8 mouse cellular contexts compared by ENCODE assay signal in genomic region chr1:36303381-36304320, GRCm38 (mm10). TPM values are rescaled to one million over a fixed set of nuclear protein-coding genes. Genes with fewer than 3 reads are reported as not detected.
DNase-seq lines count a peak whose midpoint lies in the region; ATAC-seq and TF ChIP-seq lines count a peak whose summit lies in the region.

No protein-coding gene starts in this region.

- H3K27ac ChIP-seq in hindbrain, embryonic 16.5 days (ENCODE audit: low read depth, low read length), result no peak overlapping the region
- peak overlapping the region; percentile 67 for H3K27ac ChIP-seq in left cerebral cortex, adult 2 months

- TF ChIP-seq CTCF in left cerebral cortex, adult 2 months (IDR thresholded peaks at IDR 0.05), result no peak

- ATAC-seq in hindbrain, embryonic 16.5 days, result peak; percentile 31

- H3K4me1 ChIP-seq in hindbrain, embryonic 16.5 days (ENCODE audit: control insufficient read depth, insufficient read depth, low read depth, low read length), result peaks cover 12% of the 10 kb centered on the region

- peak; percentile 67 for DNase-seq in R1 (ENCODE audit: low read depth, low spot score)
- peak; percentile 77 for DNase-seq in cerebellum, adult 9-10 months
- DNase-seq in gastrocnemius, adult 8-10 months (ENCODE audit: low spot score in 2 of 2), result peak; percentile 80 to 87
- DNase-seq in left cerebral cortex, adult 2 months (ENCODE audit: extremely low spot score in 1 of 2, low spot score in 2 of 2), result peak; percentile 73 to 76
- peak; percentile 96 for DNase-seq in lung, postnatal 36 days
- peak; percentile 89 for DNase-seq in skeletal muscle tissue, adult 2 months (ENCODE audit: low read depth, low spot score)
- DNase-seq in spleen, postnatal 14 days (ENCODE audit: low spot score in 2 of 2), result no peak

- no peaks in the 10 kb centered on the region for H3K27me3 ChIP-seq in hindbrain, embryonic 16.5 days (replicated peaks; ENCODE audit: control insufficient read depth, insufficient read depth, low read length)

- WGBS in hindbrain, embryonic 16.5 days, result 9% methylated on average over 30 of the region's 30 CpGs

- intact Hi-C loops in left cerebral cortex, adult 2 months (cut with DNase I), result no loop called here

- peak overlapping the region; percentile 46 for H3K4me3 ChIP-seq in hindbrain, embryonic 16.5 days (ENCODE audit: low read length)
- H3K4me3 ChIP-seq in left cerebral cortex, adult 2 months, result peak overlapping the region; percentile 42

- no peaks in the 10 kb centered on the region for H3K36me3 ChIP-seq in hindbrain, embryonic 16.5 days (ENCODE audit: control insufficient read depth, insufficient read depth, low read length)

- H3K4me2 ChIP-seq in hindbrain, embryonic 16.5 days (ENCODE audit: low read length), result peak overlapping the region; percentile 93

- H3K9me3 ChIP-seq in hindbrain, embryonic 16.5 days (ENCODE audit: control insufficient read depth, low read length), result no peaks in the 10 kb centered on the region

- peak overlapping the region; percentile 65 for H3K9ac ChIP-seq in hindbrain, embryonic 16.5 days (ENCODE audit: low read depth, low read length)

RNA-seq across cellular contexts. Expression of gene Arid5a, which starts 3.9 kb away (rescaled TPM):
- 1 to 10 TPM; 4.1 to 10.0 (median 7.3) TPM for total RNA-seq in gastrocnemius, adult 8-10 months (2022)
- polyA plus RNA-seq in hindbrain, embryonic 16.5 days (2015; fragmentation: Nextera tagmentation; extraction: Ambion mirVana), result 6.7 and 7.1 TPM in 2 replicates
- total RNA-seq in left cerebral cortex, adult 2 months (2021), result 10 to 100 TPM; 16.1 to 23.5 TPM

RNA-seq across cellular contexts. Expression of gene Neurl3, which starts 29.2 kb away (rescaled TPM):
- total RNA-seq in gastrocnemius, adult 8-10 months (2022), result 1 to 10 TPM in 1 of 4 experiments, under 1 TPM in 3; 0.27 to 1.1 (median 0.40) TPM
- polyA plus RNA-seq in hindbrain, embryonic 16.5 days (2015; fragmentation: Nextera tagmentation; extraction: Ambion mirVana), result 1.4 and 2.0 TPM in 2 replicates
- under 1 TPM; 0.40 to 0.50 TPM for total RNA-seq in left cerebral cortex, adult 2 months (2021)

RNA-seq across cellular contexts. Expression of gene Uggt1, which starts 59.1 kb away (rescaled TPM):
- total RNA-seq in gastrocnemius, adult 8-10 months (2022), result 10 to 100 TPM; 27.1 to 32.6 (median 27.3) TPM
- 40.2 and 48.8 TPM in 2 replicates for polyA plus RNA-seq in hindbrain, embryonic 16.5 days (2015; fragmentation: Nextera tagmentation; extraction: Ambion mirVana)
- total RNA-seq in left cerebral cortex, adult 2 months (2021), result 10 to 100 TPM; 48.6 to 50.7 TPM

Comparison
In these comparisons a context has a peak if more than half of its experiments do, and no peak if none do; other contexts are left out.
1. DNase-seq: peak in R1 (single experiment), cerebellum, adult 9-10 months (single experiment), gastrocnemius, adult 8-10 months (2 of 2), left cerebral cortex, adult 2 months (2 of 2), lung, postnatal 36 days (single experiment) and skeletal muscle tissue, adult 2 months (single experiment); none in spleen, postnatal 14 days (0 of 2).